Mouse (Mus musculus) stomach, postnatal 0 days (tissue): ENCODE measurements at regions not wholly inside any gene's neighbourhood (a gene's known extent, or its start where the extent isn't known, plus 50 kb on each side); places are given as distances from the start of the nearest gene placed in this dataset.

Experiments
- ATAC-seq: fragments of 200-750 bp; cut with Nextera tagmentation; 2 replicates; pipeline ENCODE4 v1.8.0; 2017; ENCODE audit not compliant: low FRiP score, low TSS enrichment
- DNase-seq: peaks from one replicate; pipeline ENCODE4 v3.0.0-alpha.2; 2016; ENCODE audit warnings: low spot score
- H3K27ac ChIP-seq: fragments of 300-500 bp; sonication (generic); replicated peaks from 2 replicates; pipeline ENCODE4 v1.5.1; 2014; ENCODE audit warnings: mild to moderate bottlenecking, control low read depth
- H3K27me3 ChIP-seq: fragments of 300-500 bp; sonication (generic); 2 replicates; pipeline ENCODE4 v1.6.1; 2014; ENCODE audit warnings: low read length; ENCODE audit not compliant: control insufficient read depth, insufficient read depth
- H3K36me3 ChIP-seq: fragments of 300-500 bp; sonication (generic); 2 replicates; pipeline ENCODE4 v1.6.1; 2014; ENCODE audit warnings: low read length, mixed read lengths; ENCODE audit not compliant: control insufficient read depth, insufficient read depth
- H3K4me1 ChIP-seq: fragments of 300-500 bp; sonication (generic); replicated peaks from 2 replicates; pipeline ENCODE4 v1.6.1; 2014; ENCODE audit warnings: antibody characterized with exemption; ENCODE audit not compliant: control insufficient read depth, insufficient read depth
- H3K4me2 ChIP-seq: fragments of 300-500 bp; sonication (generic); replicated peaks from 2 replicates; pipeline ENCODE4 v1.6.1; 2014; ENCODE audit warnings: low read depth, mild to moderate bottlenecking, control low read depth, moderate library complexity
- H3K4me3 ChIP-seq: fragments of 300-500 bp; sonication (generic); 2 replicates; pipeline ENCODE4 v1.5.1; 2014; ENCODE audit warnings: low read depth, low read length, control low read depth
- H3K9ac ChIP-seq: fragments of 300-500 bp; sonication (generic); 2 replicates; pipeline ENCODE4 v1.6.1; 2014; ENCODE audit warnings: mild to moderate bottlenecking, low read length, control low read depth, mixed read lengths
- H3K9me3 ChIP-seq: fragments of 300-500 bp; sonication (generic); 2 replicates; pipeline ENCODE4 v1.6.1; 2016; ENCODE audit warnings: low read length; ENCODE audit not compliant: control insufficient read depth
- CTCF ChIP-seq: IDR thresholded peaks from 2 replicates; pipeline ENCODE4 v1.5.1; 2016; ENCODE audit warnings: antibody characterized with exemption, low read depth, mild to moderate bottlenecking, moderate library complexity
- EP300 ChIP-seq: optimal IDR thresholded peaks from 2 replicates; pipeline ENCODE3; 2016; ENCODE audit warnings: antibody characterized with exemption
- WGBS: fragments of 180-500 bp; shearing (Covaris S2); extraction: QIAGEN DNeasy Blood & Tissue Kit; methylation state at CpG from one replicate; pipeline ENCODE4 v1.1.7; 2014; 5-methylcytosine and 5-hydroxymethylcytosine counted together

DNA sequence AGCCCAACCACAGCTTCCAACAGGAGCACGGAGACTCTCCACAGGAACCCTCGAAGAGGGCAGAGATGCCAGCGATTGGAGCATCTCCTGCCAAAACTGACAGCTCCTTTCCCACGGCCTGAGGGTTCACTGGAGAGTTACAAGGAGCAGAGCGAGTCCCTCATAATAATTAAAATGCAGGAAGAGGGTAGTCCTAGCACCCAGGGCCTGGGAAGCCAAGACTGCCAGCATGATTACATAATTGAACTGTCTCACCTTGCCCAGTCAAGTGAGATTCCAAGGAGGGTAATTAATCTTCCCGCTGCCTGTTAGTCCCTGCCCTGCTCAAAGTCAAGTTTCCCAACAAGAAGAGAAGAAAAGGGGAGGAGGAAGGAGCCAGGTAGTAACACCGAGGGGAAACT is 319.5 kb upstream of the Noct start:
- Histone ChIP-seq H3K9me3 (no peaks in the 10 kb centered on the region), H3K36me3 (no peaks in the 10 kb centered on the region), H3K4me1 (no peaks in the 10 kb centered on the region), H3K4me3 (no peak overlapping the region), H3K27ac (peak overlapping the region; percentile 65), H3K4me2 (no peak overlapping the region), H3K9ac (no peak overlapping the region), H3K27me3 (no peaks in the 10 kb centered on the region)
- peak; percentile 80 for ATAC-seq
- WGBS: 46% methylated on average over 7 of the region's 7 CpGs
- TF ChIP-seq EP300 (no peak), CTCF (no peak)
- DNase-seq: no peak

DNA sequence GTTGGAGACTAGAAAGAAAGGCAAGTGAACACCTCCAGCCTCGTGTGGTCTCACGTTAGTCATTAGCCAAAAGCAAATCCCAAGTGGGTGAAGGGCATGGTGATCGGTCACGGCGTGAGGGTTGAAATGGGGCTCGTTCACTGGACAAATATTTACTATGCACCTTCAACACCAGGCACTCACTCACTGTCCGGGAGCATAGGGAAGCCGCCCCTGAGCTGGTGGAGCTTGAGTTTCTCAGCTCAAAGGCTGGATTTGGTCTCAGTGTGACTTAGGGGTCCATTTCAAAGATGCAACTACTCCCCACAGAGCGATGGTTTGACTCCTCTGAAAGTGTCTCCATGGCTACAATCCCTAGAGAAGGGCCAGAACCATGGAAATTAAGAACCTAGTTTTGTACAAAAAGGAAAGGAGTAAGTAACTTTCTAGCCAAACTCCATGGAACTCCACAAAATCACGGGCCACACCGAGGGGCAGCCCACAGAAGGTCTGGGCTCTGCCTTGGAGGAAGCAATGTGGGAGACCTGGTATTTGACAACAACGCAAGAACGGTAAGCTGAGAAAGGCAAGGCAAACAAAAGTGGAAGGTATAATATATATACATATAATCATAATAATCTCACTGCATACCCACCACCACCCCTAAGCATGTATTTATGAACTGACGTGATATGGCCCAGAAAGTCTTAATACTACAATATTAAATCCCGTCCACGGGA is 318.8 kb upstream of the Noct start:
- peak; percentile 78 for DNase-seq
- Histone ChIP-seq H3K9me3 (no peaks in the 10 kb centered on the region), H3K4me3 (peak overlapping the region; percentile 43), H3K4me2 (peak overlapping the region; percentile 65), H3K4me1 (no peaks in the 10 kb centered on the region), H3K27ac (peak overlapping the region; percentile 65), H3K27me3 (no peaks in the 10 kb centered on the region), H3K36me3 (no peaks in the 10 kb centered on the region), H3K9ac (0 out of 2 replicates have a peak overlapping the region, but pooled peaks have one; percentile 9)
- WGBS: 21% methylated on average over 16 of the region's 16 CpGs
- peak; percentile 92 for ATAC-seq
- TF ChIP-seq EP300 (no peak), CTCF (no peak)

DNA sequence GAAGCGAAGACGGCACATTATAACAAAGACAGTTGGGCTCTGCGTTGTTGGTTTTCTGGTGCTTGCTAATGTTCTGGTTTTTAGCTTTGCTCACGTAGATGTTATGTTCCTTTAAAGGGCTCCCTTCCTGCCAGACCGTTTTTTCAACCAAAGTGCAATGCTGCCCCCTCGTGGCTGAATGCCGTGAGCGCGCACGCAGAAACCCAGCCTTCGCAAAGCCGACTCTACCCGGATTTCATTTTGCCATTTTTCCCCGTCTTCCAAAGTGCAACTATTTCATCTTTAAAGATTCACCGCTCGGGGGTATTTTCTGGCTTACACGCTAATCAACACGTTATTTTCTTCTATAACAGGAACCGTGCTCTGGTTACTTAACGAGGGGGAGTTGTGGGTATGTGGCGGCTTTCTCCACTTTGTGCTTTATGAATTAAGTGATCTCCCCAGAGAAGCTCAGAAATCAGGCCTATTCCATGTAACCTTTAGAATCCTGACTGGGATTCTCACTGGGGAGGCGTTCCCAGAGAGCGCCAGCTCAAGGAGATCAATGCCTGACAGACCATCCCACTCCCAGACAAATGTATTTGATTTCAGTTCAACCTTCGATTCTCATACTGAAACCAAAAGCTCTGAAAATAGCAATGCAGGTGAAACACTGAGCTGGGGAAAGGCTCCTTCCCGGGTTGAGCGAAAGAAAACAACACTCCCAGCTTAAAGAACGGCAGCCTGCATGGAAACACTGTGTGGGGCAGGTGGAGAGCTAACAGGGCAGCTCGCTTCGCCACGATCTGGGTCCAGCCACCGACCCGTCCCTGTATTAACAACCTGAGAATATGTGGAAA is 318.0 kb upstream of the Noct start:
- WGBS: 12% methylated on average over 32 of the region's 32 CpGs
- DNase-seq (peak; percentile 94), ATAC-seq (peak; percentile 79)
- H3K9ac ChIP-seq: peak overlapping the region; percentile 59
- peak overlapping the region; percentile 43 for H3K4me3 ChIP-seq
- H3K4me1 ChIP-seq: no peaks in the 10 kb centered on the region
- H3K27ac ChIP-seq: peak overlapping the region; percentile 63; the same call in 1 of the 2 replicates
- peak overlapping the region; percentile 65 for H3K4me2 ChIP-seq
- H3K36me3 ChIP-seq: no peaks in the 10 kb centered on the region
- no peaks in the 10 kb centered on the region for H3K27me3 ChIP-seq
- H3K9me3 ChIP-seq: no peaks in the 10 kb centered on the region
- no peak for TF ChIP-seq EP300
- peak; percentile 96 for TF ChIP-seq CTCF

DNA sequence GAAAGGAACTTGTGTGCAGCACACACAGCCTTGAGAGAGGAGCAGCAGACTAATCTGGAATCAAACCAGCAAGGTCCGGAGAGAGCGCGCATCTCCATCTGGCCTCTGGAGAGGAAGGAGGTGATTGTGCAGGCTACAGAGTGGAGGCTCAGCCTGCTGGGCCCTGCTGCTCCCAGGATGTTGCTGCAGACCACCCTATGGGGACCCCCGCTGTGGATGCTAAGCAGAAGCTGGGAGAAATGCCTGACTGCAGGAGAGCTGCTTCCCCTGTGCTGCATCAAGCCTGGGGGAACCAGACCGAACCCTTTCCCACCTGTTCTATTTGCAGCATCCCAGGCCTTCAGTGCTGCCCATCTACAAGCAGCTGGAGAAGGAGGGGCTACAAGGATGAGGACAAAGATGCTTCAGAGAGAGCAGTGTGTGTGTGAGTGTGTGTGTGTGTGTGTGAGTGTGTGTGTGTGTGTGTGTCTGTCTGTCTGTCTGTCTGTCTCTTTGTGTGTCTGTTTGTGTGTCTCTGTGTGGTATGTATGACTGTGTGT is 311.2 kb upstream of the Noct start:
- Histone ChIP-seq H3K4me3 (no peak overlapping the region), H3K9me3 (no peaks in the 10 kb centered on the region), H3K9ac (no peak overlapping the region), H3K36me3 (no peaks in the 10 kb centered on the region), H3K4me1 (no peaks in the 10 kb centered on the region), H3K27ac (no peak overlapping the region), H3K27me3 (no peaks in the 10 kb centered on the region), H3K4me2 (no peak overlapping the region)
- no peak for TF ChIP-seq CTCF
- no peak for TF ChIP-seq EP300
- ATAC-seq: no peak
- 76% methylated on average over 5 of the region's 5 CpGs for WGBS
- DNase-seq: no peak

DNA sequence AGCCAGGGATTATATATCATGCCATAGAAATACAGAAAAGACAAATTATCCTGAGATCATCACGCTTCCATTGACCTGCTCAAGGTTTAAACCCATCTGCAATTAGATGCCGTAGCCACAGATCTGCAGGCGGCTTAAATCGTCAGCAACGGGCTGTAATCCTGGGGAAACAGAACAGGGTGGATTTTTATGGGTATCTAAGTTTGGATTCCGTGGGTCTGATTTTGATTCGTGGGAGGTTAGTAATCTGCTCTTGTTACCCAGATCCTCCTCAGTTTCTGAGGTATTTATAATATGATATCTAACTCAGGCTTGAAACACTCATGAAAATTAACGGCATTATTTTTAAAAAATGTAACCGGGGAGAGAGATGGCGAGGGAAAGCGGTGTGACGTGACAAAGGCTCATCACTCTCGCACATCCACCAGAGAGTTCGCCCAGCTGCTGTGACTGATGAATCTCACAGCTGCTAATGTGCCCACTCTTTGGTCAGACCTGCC is 309.3 kb upstream of the Noct start:
- 70% methylated on average over 14 of the region's 14 CpGs for WGBS
- no peak for ATAC-seq
- Histone ChIP-seq H3K27me3 (no peaks in the 10 kb centered on the region), H3K27ac (no peak overlapping the region), H3K4me2 (no peak overlapping the region), H3K36me3 (no peaks in the 10 kb centered on the region), H3K9me3 (no peaks in the 10 kb centered on the region), H3K4me3 (no peak overlapping the region), H3K9ac (no peak overlapping the region), H3K4me1 (no peaks in the 10 kb centered on the region)
- no peak for DNase-seq
- TF ChIP-seq EP300: no peak
- TF ChIP-seq CTCF: no peak
